Mouse (Mus musculus) myocyte (in vitro differentiated cells): ENCODE measurements around the gene Gm3558. TPM values are rescaled to one million over a fixed set of nuclear protein-coding genes. Genes with fewer than 3 reads are reported as not detected.
"Not testable (repeated sequence)": the region's sequence is repeated elsewhere in the genome, so short reads cannot be mapped to it uniquely, and the experiment has no call there.

Source experiments
- H3K27me3 ChIP-seq: one replicate; pipeline ENCODE4 v1.6.1; 2011; ENCODE audit not compliant: control insufficient read depth, insufficient read depth, insufficient read length
- H3K36me3 ChIP-seq: one replicate; pipeline ENCODE4 v1.6.1; 2011; ENCODE audit not compliant: control insufficient read depth, insufficient read depth
- H3K4me2 ChIP-seq: one replicate; pipeline ENCODE4 v1.6.1; 2011; ENCODE audit warnings: low read depth, control low read depth
- H3K4me3 ChIP-seq: one replicate; pipeline ENCODE4 v1.5.1; 2011; ENCODE audit warnings: mild to moderate bottlenecking, control low read depth, moderate library complexity
- H3K79me2 ChIP-seq: one replicate; pipeline ENCODE4 v1.6.1; 2011; ENCODE audit not compliant: control insufficient read depth, insufficient read depth
- H3ac ChIP-seq: one replicate; pipeline ENCODE4 v1.6.1; 2011; ENCODE audit not compliant: control insufficient read depth, insufficient read length
- polyA plus RNA-seq: library from polyadenylated mRNA; unstranded; fragments of >200 nt; fragmentation: generic; extraction: Trizol; gene quantifications from one replicate; pipeline ENCODE4 v1.2.1, GENCODE M21; 2012; ENCODE audit warnings: missing spikeins

Gene Gm3558
- not detected for polyA plus RNA-seq

DNA sequence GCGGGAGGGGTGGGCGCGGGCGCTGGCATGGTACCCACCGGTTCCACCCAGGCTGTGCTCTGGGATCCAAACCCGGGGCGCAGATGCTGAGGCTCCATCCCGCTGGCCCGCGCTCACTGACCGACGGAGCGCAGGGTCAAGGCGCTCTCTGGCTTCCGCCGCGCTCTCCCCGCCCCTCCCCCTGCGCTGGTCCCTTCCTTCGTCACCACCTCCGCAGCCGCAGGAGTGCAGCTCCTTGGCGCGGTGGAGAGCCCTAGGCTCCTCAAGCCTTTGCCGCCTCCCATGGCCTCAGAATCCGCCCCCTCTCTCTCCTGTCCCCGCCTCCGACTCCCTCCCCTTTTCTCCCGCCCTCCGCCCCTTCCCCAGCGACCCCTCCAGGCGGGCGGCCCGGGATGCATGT, at the start of gene Gm3558:
TSS of gene Gm3558 (minus strand) at position 185 of the 400 bp plus-strand sequence.
- H3ac ChIP-seq, H3K27me3 ChIP-seq, H3K4me2 ChIP-seq, H3K36me3 ChIP-seq, H3K79me2 ChIP-seq, H3K4me3 ChIP-seq: not testable (repeated sequence)

DNA sequence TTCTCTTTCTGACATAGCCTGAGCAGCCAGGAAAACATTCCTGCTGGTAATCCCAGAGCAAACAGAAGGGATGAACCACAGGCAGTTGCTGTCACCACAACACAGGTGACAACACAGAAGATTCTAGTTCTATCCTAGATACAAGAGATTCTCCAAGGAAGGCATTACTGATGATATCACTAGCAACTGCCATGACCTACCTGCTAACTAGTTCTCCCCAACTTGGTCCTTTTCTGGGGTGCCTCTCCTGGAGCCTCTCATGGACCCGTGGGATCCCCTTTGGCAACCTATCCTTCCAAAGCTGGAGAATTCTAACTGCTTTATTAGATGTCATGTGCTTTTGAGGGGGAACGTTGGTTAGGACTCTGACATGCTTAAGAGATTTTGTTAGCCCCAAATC, 27.1 kb upstream of the Gm3558 start, which contains the start of gene Gm10338:
TSS of gene Gm10338 (minus strand) at position 101 of the 400 bp plus-strand sequence.
- H3K36me3 ChIP-seq, H3K4me3 ChIP-seq, H3K27me3 ChIP-seq, H3K4me2 ChIP-seq, H3ac ChIP-seq, H3K79me2 ChIP-seq: not testable (repeated sequence)

DNA sequence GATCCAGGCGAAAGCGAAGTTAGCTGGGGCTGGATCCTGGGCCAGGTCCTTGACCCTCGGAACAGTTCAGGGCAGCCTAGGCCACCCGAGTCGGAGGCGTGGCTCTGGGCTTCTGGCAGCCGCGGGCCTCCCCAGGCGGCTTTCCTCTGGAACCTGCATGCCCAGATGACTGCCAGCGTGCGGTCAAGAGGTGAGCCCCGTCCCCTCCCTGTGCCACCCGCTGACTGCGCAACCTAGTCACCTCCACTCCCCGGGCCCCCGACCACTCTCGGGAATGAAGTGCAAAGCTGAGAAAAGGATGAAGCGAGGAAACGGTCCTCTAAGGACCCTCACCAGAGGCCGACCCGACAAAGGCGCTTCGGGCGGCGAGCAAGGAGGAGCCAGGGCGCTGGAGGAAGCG, 476 bp downstream of the Gm3558 start:
- H3K36me3 ChIP-seq, H3K4me3 ChIP-seq, H3K27me3 ChIP-seq, H3K4me2 ChIP-seq, H3ac ChIP-seq, H3K79me2 ChIP-seq: not testable (repeated sequence)

DNA sequence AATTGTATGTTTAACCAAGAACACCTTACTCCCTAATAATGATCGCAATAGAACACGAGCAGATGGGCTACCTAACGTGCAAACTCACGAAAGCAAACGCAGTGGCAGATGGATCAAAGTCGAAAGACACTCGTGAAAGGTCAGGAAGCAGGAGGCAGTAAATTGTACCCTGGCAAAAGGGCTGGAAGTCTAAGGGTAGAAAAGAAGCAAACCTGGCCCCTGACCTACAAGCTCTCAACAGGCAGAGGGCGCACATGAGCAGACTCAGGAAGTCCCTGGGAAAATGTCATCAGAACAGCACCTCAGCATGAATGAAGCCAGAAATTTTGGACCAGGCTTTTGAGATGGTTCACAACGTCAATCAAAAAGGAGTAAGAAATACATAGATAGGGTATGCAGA, 1.1 kb downstream of the Gm3558 start:
- not testable (repeated sequence) for H3K79me2 ChIP-seq, H3ac ChIP-seq, H3K4me2 ChIP-seq, H3K36me3 ChIP-seq, H3K27me3 ChIP-seq, H3K4me3 ChIP-seq

Other genes starting within 250 kb of the Gm3558 start
- not detected for gene Gm5797, start 236.2 kb downstream of the Gm3558 start, polyA plus RNA-seq
- gene Gm8374, start 203.4 kb downstream of the Gm3558 start, polyA plus RNA-seq, result not detected
- gene Gm3755, start 117.6 kb downstream of the Gm3558 start, polyA plus RNA-seq, result not detected
- gene Gm3752, start 84.8 kb downstream of the Gm3558 start, polyA plus RNA-seq, result not detected
- gene Gm10338, start 27.0 kb upstream of the Gm3558 start, polyA plus RNA-seq, result not detected
- gene Gm10128, start 75.4 kb upstream of the Gm3558 start, polyA plus RNA-seq, result not detected
- gene Gm26661, start 223.0 kb upstream of the Gm3558 start, polyA plus RNA-seq, result not detected
- gene Flnb, start 249.4 kb upstream of the Gm3558 start, polyA plus RNA-seq, result 54.5 TPM